Mouse (Mus musculus) thymus, postnatal 25 days (tissue): ENCODE results near the gene Zfp282.
"Not testable (repeated sequence)": the region's sequence is repeated elsewhere in the genome, so short reads cannot be mapped to it uniquely, and the experiment has no call there.

Source experiments
- DNase-seq: peaks from one replicate; pipeline ENCODE4 v3.0.0; 2022

The Zfp282 gene

GRCm38 (mm10) chr6:47877058-47877457 is at the start of gene Zfp282:
Gene Zfp282, plus strand, starts transcription at chr6:47877204.
- DNase-seq = no peak

GRCm38 (mm10) chr6:47827462-47827861 is 49.5 kb upstream of the Zfp282 start:
- no peak for DNase-seq

- DNase-seq = no peak
These were observed 48.1 kb upstream of the Zfp282 start for GRCm38 (mm10) chr6:47828950-47829349.

GRCm38 (mm10) chr6:47830104-47831078 is 46.6 kb upstream of the Zfp282 start, which contains the start of gene Zfp786:
Gene Zfp786, minus strand, starts transcription at chr6:47830867.
- peak; percentile 94 for DNase-seq

GRCm38 (mm10) chr6:47832220-47832619 is 44.8 kb upstream of the Zfp282 start:
- DNase-seq = no peak

GRCm38 (mm10) chr6:47835482-47835983 is 41.5 kb upstream of the Zfp282 start, which contains the start of gene Zfp398:
Gene Zfp398, plus strand, starts transcription at chr6:47835661.
- peak; percentile 97 for DNase-seq

GRCm38 (mm10) chr6:47835984-47836521 is 41.0 kb upstream of the Zfp282 start:
- DNase-seq = peak; percentile 63

- DNase-seq = no peak
These were observed 39.4 kb upstream of the Zfp282 start for GRCm38 (mm10) chr6:47837630-47838029.

- no peak for DNase-seq
These were observed 35.9 kb upstream of the Zfp282 start for GRCm38 (mm10) chr6:47841077-47841476.

GRCm38 (mm10) chr6:47841831-47842230 is 35.2 kb upstream of the Zfp282 start:
- no peak for DNase-seq

GRCm38 (mm10) chr6:47842337-47842736 is 34.7 kb upstream of the Zfp282 start:
- DNase-seq = no peak

GRCm38 (mm10) chr6:47845779-47846178 is 31.2 kb upstream of the Zfp282 start:
- DNase-seq = no peak

GRCm38 (mm10) chr6:47857241-47857640 is 19.8 kb upstream of the Zfp282 start:
- no peak for DNase-seq

- DNase-seq = not testable (repeated sequence)
These were observed 19.3 kb upstream of the Zfp282 start for GRCm38 (mm10) chr6:47857729-47858128.

GRCm38 (mm10) chr6:47872266-47872665 is 4.7 kb upstream of the Zfp282 start:
- DNase-seq = no peak

GRCm38 (mm10) chr6:47877461-47878132 is 593 bp downstream of the Zfp282 start:
- peak; percentile 83 for DNase-seq

GRCm38 (mm10) chr6:47878133-47878514 is 1.1 kb downstream of the Zfp282 start:
- DNase-seq = peak; percentile 38

- peak; percentile 3 for DNase-seq
These were observed 1.6 kb downstream of the Zfp282 start for GRCm38 (mm10) chr6:47878593-47878992.

GRCm38 (mm10) chr6:47879049-47879716 is 2.2 kb downstream of the Zfp282 start:
- DNase-seq = no peak

GRCm38 (mm10) chr6:47880166-47880565 is 3.2 kb downstream of the Zfp282 start:
- DNase-seq = no peak

- no peak for DNase-seq
These were observed 11.9 kb downstream of the Zfp282 start for GRCm38 (mm10) chr6:47888812-47889383.

GRCm38 (mm10) chr6:47899416-47899815 is 22.4 kb downstream of the Zfp282 start:
- no peak for DNase-seq
